Mouse (Mus musculus) stomach, embryonic 14.5 days (tissue): ENCODE measurements at regions not wholly inside any gene's neighbourhood (a gene's known extent, or its start where the extent isn't known, plus 50 kb on each side); places are given as distances from the start of the nearest gene placed in this dataset.

Experiments
- ATAC-seq: fragments of 200-750 bp; cut with Nextera tagmentation; 2 replicates; pipeline ENCODE4 v1.8.0; 2017; ENCODE audit warnings: low read depth, moderate TSS enrichment; ENCODE audit not compliant: insufficient number of reproducible peaks, insufficient read depth, low FRiP score
- H3K27ac ChIP-seq: fragments of 300-500 bp; sonication (generic); 2 replicates; pipeline ENCODE4 v1.5.1; 2014; ENCODE audit warnings: mild to moderate bottlenecking, low read length, moderate library complexity, mixed read lengths
- H3K27me3 ChIP-seq: fragments of 300-500 bp; sonication (generic); 2 replicates; pipeline ENCODE4 v1.6.1; 2014; ENCODE audit warnings: low read length, control low read depth, mixed read lengths; ENCODE audit not compliant: control insufficient read depth, insufficient read depth
- H3K36me3 ChIP-seq: fragments of 300-500 bp; sonication (generic); 2 replicates; pipeline ENCODE4 v1.6.1; 2014; ENCODE audit warnings: mild to moderate bottlenecking, control low read depth, low read length, moderate library complexity, mixed read lengths; ENCODE audit not compliant: control insufficient read depth, insufficient read depth
- H3K4me1 ChIP-seq: fragments of 300-500 bp; sonication (generic); 2 replicates; pipeline ENCODE4 v1.6.1; 2014; ENCODE audit warnings: low read length, control low read depth, mixed read lengths; ENCODE audit not compliant: control insufficient read depth, insufficient read depth
- H3K4me2 ChIP-seq: fragments of 300-500 bp; sonication (generic); replicated peaks from 2 replicates; pipeline ENCODE4 v1.6.1; 2014; ENCODE audit warnings: low read depth, low read length, control low read depth
- H3K4me3 ChIP-seq: fragments of 300-500 bp; sonication (generic); 2 replicates; pipeline ENCODE4 v1.5.1; 2014; ENCODE audit warnings: low read depth, low read length, control low read depth
- H3K9ac ChIP-seq: fragments of 300-500 bp; sonication (generic); replicated peaks from 2 replicates; pipeline ENCODE4 v1.6.1; 2014; ENCODE audit warnings: low read depth, mild to moderate bottlenecking, control low read depth, low read length, moderate library complexity, mixed read lengths
- H3K9me3 ChIP-seq: fragments of 300-500 bp; sonication (generic); 2 replicates; pipeline ENCODE4 v1.6.1; 2016; ENCODE audit warnings: low read depth, low read length, control low read depth; ENCODE audit not compliant: control insufficient read depth
- WGBS: fragments of 180-500 bp; shearing (Covaris S2); extraction: QIAGEN DNeasy Blood & Tissue Kit; methylation state at CpG from one replicate; pipeline ENCODE4 v1.1.7; 2014; 5-methylcytosine and 5-hydroxymethylcytosine counted together

GRCm38 (mm10) chr13:28878692-28879091 is 74.8 kb downstream of the Sox4 start:
- H3K4me1 ChIP-seq: peaks cover 10% of the 10 kb centered on the region
- no peak overlapping the region for H3K27ac ChIP-seq
- H3K9ac ChIP-seq: no peak overlapping the region
- no peak overlapping the region for H3K4me2 ChIP-seq
- no peaks in the 10 kb centered on the region for H3K9me3 ChIP-seq
- H3K27me3 ChIP-seq: no peaks in the 10 kb centered on the region
- no peak for ATAC-seq
- no peaks in the 10 kb centered on the region for H3K36me3 ChIP-seq
- WGBS: 73% methylated on average over 3 of the region's 3 CpGs
- H3K4me3 ChIP-seq: no peak overlapping the region

GRCm38 (mm10) chr13:28876771-28877170 is 76.7 kb downstream of the Sox4 start:
- 74% methylated on average over 4 of the region's 4 CpGs for WGBS
- Histone ChIP-seq H3K4me2 (no peak overlapping the region), H3K36me3 (no peaks in the 10 kb centered on the region), H3K27ac (no peak overlapping the region), H3K4me3 (no peak overlapping the region), H3K27me3 (no peaks in the 10 kb centered on the region), H3K9me3 (no peaks in the 10 kb centered on the region), H3K9ac (no peak overlapping the region), H3K4me1 (peaks cover 8% of the 10 kb centered on the region; the same call in 1 of the 2 replicates)
- ATAC-seq: 0 out of 2 replicates have a peak, but pooled peaks have one; percentile 24

DNA sequence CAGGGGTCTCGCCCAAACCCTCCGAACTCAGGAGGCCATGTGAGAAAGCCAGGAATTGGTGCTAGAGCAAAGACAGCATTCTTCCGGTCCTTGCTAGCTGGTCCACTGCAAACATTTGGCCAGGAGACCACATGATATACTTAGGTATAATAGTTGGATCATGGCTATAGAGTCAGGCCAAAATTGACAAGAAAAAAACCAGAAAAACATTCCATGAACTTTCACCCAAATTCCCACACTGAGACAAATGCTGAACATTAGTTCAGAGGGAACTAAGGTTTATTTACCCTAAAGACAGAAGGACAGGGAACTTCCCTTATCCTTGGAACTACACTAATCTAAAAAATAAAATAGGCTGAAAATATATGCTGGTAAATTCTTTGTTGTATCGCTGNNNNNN is 82.8 kb downstream of the Sox4 start:
- Histone ChIP-seq H3K9ac (no peak overlapping the region), H3K4me2 (no peak overlapping the region), H3K36me3 (no peaks in the 10 kb centered on the region; the same call in 1 of the 2 replicates), H3K4me1 (no peaks in the 10 kb centered on the region), H3K9me3 (no peaks in the 10 kb centered on the region), H3K4me3 (no peak overlapping the region), H3K27ac (no peak overlapping the region), H3K27me3 (no peaks in the 10 kb centered on the region)
- 92% methylated on average over 4 of the region's 4 CpGs for WGBS
- no peak for ATAC-seq

GRCm38 (mm10) chr13:28867210-28867609 is 86.3 kb downstream of the Sox4 start:
- H3K27ac ChIP-seq: no peak overlapping the region
- no peak for ATAC-seq
- H3K27me3 ChIP-seq: no peaks in the 10 kb centered on the region
- H3K4me2 ChIP-seq: no peak overlapping the region
- H3K4me3 ChIP-seq: no peak overlapping the region
- no peaks in the 10 kb centered on the region; the same call in 1 of the 2 replicates for H3K36me3 ChIP-seq
- no peaks in the 10 kb centered on the region for H3K4me1 ChIP-seq
- H3K9ac ChIP-seq: no peak overlapping the region
- whole genome bisulfite sequencing: 73% methylated on average over 5 of the region's 5 CpGs
- H3K9me3 ChIP-seq: no peaks in the 10 kb centered on the region

- Histone ChIP-seq H3K9me3 (no peaks in the 10 kb centered on the region), H3K4me2 (no peak overlapping the region), H3K36me3 (no peaks in the 10 kb centered on the region; the same call in 1 of the 2 replicates), H3K27ac (no peak overlapping the region), H3K27me3 (no peaks in the 10 kb centered on the region), H3K9ac (no peak overlapping the region), H3K4me1 (no peaks in the 10 kb centered on the region), H3K4me3 (no peak overlapping the region)
- ATAC-seq: no peak
- WGBS: 69% methylated on average over 3 of the region's 3 CpGs
Observed at GRCm38 (mm10) chr13:28866686-28867085, 86.8 kb downstream of the Sox4 start.

GRCm38 (mm10) chr13:28860601-28861000 is 92.9 kb downstream of the Sox4 start:
- ATAC-seq: no peak
- Histone ChIP-seq H3K27ac (no peak overlapping the region), H3K4me2 (no peak overlapping the region), H3K4me1 (no peaks in the 10 kb centered on the region), H3K4me3 (no peak overlapping the region), H3K9ac (no peak overlapping the region), H3K9me3 (no peaks in the 10 kb centered on the region), H3K36me3 (no peaks in the 10 kb centered on the region), H3K27me3 (no peaks in the 10 kb centered on the region)
- WGBS: 82% methylated on average over 2 of the region's 2 CpGs

DNA sequence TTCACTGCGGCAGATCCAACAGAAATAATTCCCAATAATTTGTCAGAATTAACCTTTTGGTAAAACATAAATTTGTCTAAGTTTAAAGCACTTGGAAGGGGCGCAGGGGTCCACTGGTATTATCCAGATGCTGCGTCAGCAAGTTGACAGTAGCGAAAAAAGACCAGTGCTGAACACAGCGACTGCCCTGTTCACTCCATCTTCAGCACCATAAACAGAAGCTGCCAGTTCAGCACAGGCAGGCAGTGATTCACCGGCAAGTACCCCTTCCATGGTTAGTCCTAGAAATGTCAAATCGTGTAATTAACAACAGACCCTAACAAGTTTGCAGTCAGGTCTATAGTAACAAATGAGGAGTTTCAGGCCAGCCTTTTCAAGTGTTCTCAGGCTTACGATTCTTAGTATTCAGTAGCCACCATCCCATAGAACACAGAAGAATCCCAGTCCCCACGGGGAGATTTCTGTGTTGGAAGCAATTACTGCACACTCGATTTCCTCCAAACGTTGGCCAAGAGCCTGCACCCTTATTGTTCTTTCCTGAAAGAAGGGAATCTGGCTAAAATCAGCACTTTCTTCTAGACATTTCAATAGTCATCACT is 93.6 kb downstream of the Sox4 start:
- Histone ChIP-seq H3K36me3 (no peaks in the 10 kb centered on the region), H3K4me2 (no peak overlapping the region), H3K9ac (no peak overlapping the region), H3K4me3 (no peak overlapping the region), H3K27me3 (no peaks in the 10 kb centered on the region), H3K4me1 (no peaks in the 10 kb centered on the region), H3K27ac (no peak overlapping the region), H3K9me3 (no peaks in the 10 kb centered on the region)
- WGBS: 46% methylated on average over 11 of the region's 11 CpGs
- ATAC-seq: no peak

DNA sequence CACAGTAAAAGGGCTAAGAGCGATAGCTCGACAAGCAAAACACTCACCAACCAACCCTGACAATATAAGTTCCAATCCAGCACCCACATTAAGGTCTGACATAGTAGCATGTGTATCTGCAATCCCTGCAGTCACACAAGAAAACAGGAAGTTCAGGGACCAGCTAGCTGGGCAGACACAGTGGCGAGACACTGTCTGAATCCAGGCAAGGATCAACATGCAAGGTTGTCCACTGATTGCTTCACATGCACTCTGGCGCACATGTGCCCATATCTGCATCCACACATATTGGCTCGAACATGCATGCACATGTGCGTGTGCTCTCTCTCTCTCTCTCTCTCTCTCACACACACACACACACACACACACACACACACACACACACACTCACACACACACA is 95.5 kb downstream of the Sox4 start:
- no peak overlapping the region for H3K4me2 ChIP-seq
- H3K27me3 ChIP-seq: no peaks in the 10 kb centered on the region
- H3K27ac ChIP-seq: no peak overlapping the region
- H3K36me3 ChIP-seq: no peaks in the 10 kb centered on the region
- H3K4me1 ChIP-seq: no peaks in the 10 kb centered on the region
- WGBS: 84% methylated on average over 6 of the region's 6 CpGs
- no peak for ATAC-seq
- H3K9me3 ChIP-seq: no peaks in the 10 kb centered on the region
- no peak overlapping the region for H3K4me3 ChIP-seq
- no peak overlapping the region for H3K9ac ChIP-seq

GRCm38 (mm10) chr13:28857201-28857600 is 96.3 kb downstream of the Sox4 start:
- Histone ChIP-seq H3K36me3 (no peaks in the 10 kb centered on the region), H3K4me3 (no peak overlapping the region), H3K4me1 (no peaks in the 10 kb centered on the region), H3K9ac (no peak overlapping the region), H3K27me3 (no peaks in the 10 kb centered on the region), H3K27ac (no peak overlapping the region), H3K4me2 (no peak overlapping the region), H3K9me3 (no peaks in the 10 kb centered on the region)
- ATAC-seq: no peak
- 88% methylated on average over 6 of the region's 6 CpGs for WGBS
